Mouse (Mus musculus) CH12.LX (cell line): ENCODE measurements around the gene Hnrnpa0.

Experiments used
- POLR2A ChIP-seq: IDR thresholded peaks from 2 replicates; pipeline ENCODE4 v1.6.1; 2011; ENCODE audit warnings: low read depth, mild to moderate bottlenecking, improper control_type of control experiment, low read length
- RCOR1 ChIP-seq: conservative IDR thresholded peaks from 2 replicates; pipeline ENCODE4 v1.6.1; 2012; ENCODE audit warnings: low read depth, mild to moderate bottlenecking, inconsistent platforms, low read length, improper control_type of control experiment

GRCm38 (mm10) chr13:58090643-58091042 is 37.7 kb downstream of the Hnrnpa0 start:
- TF ChIP-seq RCOR1 (no peak), POLR2A (no peak)
